Mouse (Mus musculus) layer of hippocampus, adult 9-10 months (tissue): ENCODE results near the gene Cers6.

ENCODE experiments used
- DNase-seq: peaks from one replicate; pipeline ENCODE4 v3.0.0; 2022; ENCODE audit warnings: low spot score

Cers6 gene

GRCm38 (mm10) chr2:69019821-69020489 lies 158.7 kb downstream of the Cers6 start:
- no peak for DNase-seq

GRCm38 (mm10) chr2:69020636-69021310 lies 159.5 kb downstream of the Cers6 start:
- no peak for DNase-seq

- DNase-seq, result no peak
Observed at GRCm38 (mm10) chr2:69021516-69021915, 160.3 kb downstream of the Cers6 start.

GRCm38 (mm10) chr2:69024856-69025255 lies 163.6 kb downstream of the Cers6 start:
- no peak for DNase-seq

GRCm38 (mm10) chr2:69032562-69032961 lies 171.3 kb downstream of the Cers6 start:
- DNase-seq, result no peak

GRCm38 (mm10) chr2:69035457-69035856 lies 174.2 kb downstream of the Cers6 start:
- DNase-seq, result no peak

GRCm38 (mm10) chr2:69037362-69037761 lies 176.1 kb downstream of the Cers6 start:
- DNase-seq, result no peak

- no peak for DNase-seq
Observed at GRCm38 (mm10) chr2:69042327-69043106, 181.3 kb downstream of the Cers6 start.

GRCm38 (mm10) chr2:69043431-69044118 lies 182.3 kb downstream of the Cers6 start:
- no peak for DNase-seq

GRCm38 (mm10) chr2:69045926-69046325 lies 184.7 kb downstream of the Cers6 start:
- DNase-seq, result no peak

- DNase-seq, result no peak
Observed at GRCm38 (mm10) chr2:69047297-69047696, 186.1 kb downstream of the Cers6 start.

- DNase-seq, result no peak
Observed at GRCm38 (mm10) chr2:69047805-69048204, 186.6 kb downstream of the Cers6 start.

- DNase-seq, result no peak
Observed at GRCm38 (mm10) chr2:69049179-69049578, 187.9 kb downstream of the Cers6 start.

- DNase-seq, result no peak
Observed at GRCm38 (mm10) chr2:69050189-69050588, 188.9 kb downstream of the Cers6 start.

- DNase-seq, result no peak
Observed at GRCm38 (mm10) chr2:69051596-69051995, 190.4 kb downstream of the Cers6 start.

GRCm38 (mm10) chr2:69053210-69053858 lies 192.1 kb downstream of the Cers6 start:
- DNase-seq, result no peak

- no peak for DNase-seq
Observed at GRCm38 (mm10) chr2:69054279-69054678, 193.0 kb downstream of the Cers6 start.

- no peak for DNase-seq
Observed at GRCm38 (mm10) chr2:69055174-69055573, 193.9 kb downstream of the Cers6 start.

- no peak for DNase-seq
Observed at GRCm38 (mm10) chr2:69061313-69061712, 200.1 kb downstream of the Cers6 start.

GRCm38 (mm10) chr2:69061910-69062689 lies 200.9 kb downstream of the Cers6 start:
- no peak for DNase-seq

GRCm38 (mm10) chr2:69064759-69065158 lies 203.5 kb downstream of the Cers6 start:
- DNase-seq, result no peak
